Mouse (Mus musculus): ENCODE measurements around the gene Ulk4.
"Not testable (repeated sequence)": the region's sequence is repeated elsewhere in the genome, so short reads cannot be mapped to it uniquely, and the experiment has no call there.

Gene Ulk4

GRCm38 (mm10) chr9:121250854-121251253, 26.1 kb downstream of the Ulk4 start:
- peak in 1 of 2 experiments; percentile 0 for DNase-seq (ENCODE audit: low spot score in 2 of 2)

GRCm38 (mm10) chr9:121249805-121250204, 27.2 kb downstream of the Ulk4 start:
- peak in 1 of 2 experiments; percentile 0 for DNase-seq (ENCODE audit: low spot score in 2 of 2)

GRCm38 (mm10) chr9:121247956-121248775, 28.8 kb downstream of the Ulk4 start:
- peak; percentile 60 to 67 for DNase-seq (ENCODE audit: low spot score in 2 of 2)

DNA sequence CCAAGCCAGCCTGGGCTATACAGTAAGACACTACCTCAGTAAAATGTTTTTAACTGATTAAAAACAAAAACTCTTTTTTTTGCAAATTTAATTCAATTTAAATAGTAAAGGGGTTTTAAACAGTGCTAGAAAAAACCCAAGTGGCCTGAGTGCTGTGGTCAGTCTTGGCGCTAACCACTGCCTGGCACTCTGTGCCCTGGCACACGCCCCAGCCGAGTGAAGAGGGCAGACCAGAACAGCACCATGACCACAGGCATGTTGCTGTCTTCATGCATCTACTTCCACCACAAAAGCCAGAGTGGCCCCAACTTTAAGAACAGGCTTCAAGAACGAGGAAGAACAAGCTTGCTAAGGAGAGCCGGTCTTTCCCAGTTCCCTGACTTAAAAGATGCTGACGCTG, 29.9 kb downstream of the Ulk4 start:
- peak in 1 of 2 experiments; percentile 0 for DNase-seq (ENCODE audit: low spot score in 2 of 2)

DNA sequence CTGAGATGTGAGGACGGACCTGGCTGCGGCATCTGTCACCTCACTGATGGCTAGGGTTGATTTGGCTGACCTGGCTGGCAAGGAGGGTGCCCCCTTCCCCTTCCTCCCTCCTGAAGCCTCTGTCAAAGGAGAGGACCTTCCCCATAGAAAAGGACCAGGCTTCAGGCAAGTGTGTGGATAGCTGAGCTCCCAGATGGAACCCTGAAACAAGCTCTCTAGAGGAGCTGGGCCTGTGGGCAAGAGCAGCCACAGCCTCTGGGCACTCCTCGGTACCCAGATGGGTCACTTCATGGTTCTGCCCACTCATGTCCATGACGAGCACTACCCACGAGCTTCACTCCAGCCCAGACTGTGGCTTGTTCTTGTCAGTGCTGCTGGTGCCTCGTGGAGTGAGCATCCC, 34.7 kb downstream of the Ulk4 start:
- DNase-seq (ENCODE audit: low spot score in 2 of 2), result peak in 1 of 2 experiments; percentile 0

- peak in 1 of 2 experiments; percentile 0 for DNase-seq (ENCODE audit: low spot score in 2 of 2)
Observed at GRCm38 (mm10) chr9:121241806-121242205, 35.2 kb downstream of the Ulk4 start.

DNA sequence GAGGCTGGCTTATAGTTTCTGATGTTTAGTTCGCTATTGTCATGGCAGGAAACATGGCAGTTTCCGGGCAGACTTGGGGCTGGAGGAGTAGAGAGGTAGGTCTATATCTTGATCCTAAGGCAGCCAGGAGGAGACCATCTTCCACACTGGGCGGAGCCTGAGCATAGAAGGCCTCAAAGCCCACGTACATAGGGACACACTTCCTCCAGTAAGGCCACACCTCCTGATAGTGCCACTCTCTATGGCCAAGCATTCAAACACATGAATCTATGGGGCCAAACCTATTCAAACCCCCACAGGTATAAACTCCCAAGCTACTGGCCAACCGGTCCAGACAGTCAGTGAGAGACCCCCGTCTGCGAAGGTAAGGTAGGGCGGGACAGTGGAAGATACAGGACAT, 35.6 kb downstream of the Ulk4 start:
- peak in 1 of 2 experiments; percentile 0 for DNase-seq (ENCODE audit: low spot score in 2 of 2)

DNA sequence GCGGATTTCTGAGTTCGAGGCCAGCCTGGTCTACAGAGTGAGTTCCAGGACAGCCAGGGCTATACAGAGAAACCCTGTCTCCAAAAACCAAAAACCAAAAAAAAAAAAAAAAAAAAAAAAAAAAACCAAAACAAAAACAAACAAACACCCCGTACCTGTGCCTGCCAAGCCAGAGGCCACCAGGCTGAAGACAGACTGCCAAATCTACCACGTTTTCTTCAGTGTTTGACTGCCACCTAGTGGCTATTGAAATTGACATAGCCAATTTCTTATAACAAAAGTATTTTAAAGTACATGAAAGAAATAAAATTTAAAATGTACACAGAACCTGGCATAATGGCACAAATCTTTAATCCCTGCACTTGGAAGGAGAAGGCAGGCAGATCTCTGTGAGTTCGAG, 36.8 kb downstream of the Ulk4 start:
- not testable (repeated sequence) for DNase-seq (ENCODE audit: low spot score in 2 of 2)

DNA sequence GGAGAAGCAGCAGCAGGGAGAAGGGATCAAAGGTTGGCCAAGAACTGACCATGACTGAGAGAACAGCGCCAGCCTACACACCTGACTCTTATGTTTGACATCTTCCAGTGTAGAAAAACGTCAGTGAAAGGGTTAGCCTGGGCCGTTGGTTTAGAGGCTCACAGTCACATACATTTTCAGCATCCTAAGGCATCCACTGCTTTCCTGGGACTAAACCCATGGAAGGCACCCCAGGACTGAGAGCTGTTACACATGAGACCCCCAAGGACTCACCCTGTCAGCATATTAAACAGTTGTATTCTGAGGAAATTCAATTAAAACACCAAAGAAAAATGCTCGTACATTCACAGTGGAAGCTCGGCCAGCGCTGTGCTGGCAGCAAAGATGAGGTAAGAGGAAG, 37.4 kb downstream of the Ulk4 start:
- DNase-seq (ENCODE audit: low spot score in 2 of 2), result no peak

DNA sequence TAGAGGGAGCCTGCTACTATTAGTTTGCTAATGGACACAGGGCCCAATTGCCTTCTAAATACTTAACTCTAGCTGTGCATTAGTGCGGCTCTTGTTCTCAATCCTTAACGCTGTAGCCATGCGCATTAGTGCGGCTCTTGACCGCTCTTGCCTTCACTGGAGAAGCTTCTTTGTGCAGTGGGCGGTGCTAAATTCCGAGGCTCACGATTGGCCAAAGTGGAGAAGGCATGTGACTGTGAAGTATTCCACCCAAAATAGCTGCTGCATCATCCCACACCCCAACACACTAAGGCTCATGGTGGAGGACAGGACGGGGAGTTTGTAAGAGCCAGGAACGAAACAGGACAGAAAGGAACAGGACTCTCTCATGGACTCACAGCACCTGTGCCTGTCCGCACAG, 58.4 kb downstream of the Ulk4 start:
- no peak for DNase-seq (ENCODE audit: low spot score in 2 of 2)

DNA sequence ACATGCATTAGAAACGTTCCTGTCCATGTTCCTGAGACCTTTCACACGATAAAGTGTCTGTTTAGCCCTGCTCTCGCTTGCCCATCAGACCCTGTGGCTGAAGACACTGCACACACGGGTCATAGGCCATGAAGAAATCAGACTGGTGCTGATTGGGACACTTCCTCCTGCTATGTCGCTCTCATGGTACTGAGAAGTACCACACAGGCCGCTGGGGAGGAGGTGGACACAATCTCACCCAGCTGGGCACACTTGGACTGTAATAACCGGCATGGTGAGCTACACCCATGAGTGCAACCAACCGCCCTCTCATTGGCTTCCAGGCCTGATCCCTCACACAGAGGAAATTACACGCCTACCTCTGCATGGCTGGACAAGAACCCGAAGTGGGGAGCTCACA, 58.8 kb downstream of the Ulk4 start:
- DNase-seq (ENCODE audit: low spot score in 2 of 2), result no peak

DNA sequence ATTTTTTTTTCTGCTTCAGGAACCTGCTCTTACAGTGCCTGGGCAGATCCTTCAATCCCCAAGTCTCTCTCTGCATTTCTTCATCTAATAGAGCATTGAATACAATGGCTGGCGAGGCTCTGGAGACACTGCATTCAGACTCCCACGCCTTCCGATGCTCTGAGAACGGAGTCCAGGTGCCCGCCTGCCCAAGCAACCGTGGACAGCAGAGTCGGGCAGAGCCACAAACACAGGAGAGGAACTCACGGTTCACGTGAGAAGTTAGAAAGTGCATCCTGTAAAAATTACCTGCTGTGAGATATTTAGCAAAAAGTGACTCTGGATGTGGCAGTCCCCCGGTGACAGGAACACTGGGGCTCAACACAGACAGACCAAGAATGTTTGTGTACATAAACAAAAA, 59.3 kb downstream of the Ulk4 start:
- no peak for DNase-seq (ENCODE audit: low spot score in 2 of 2)

DNA sequence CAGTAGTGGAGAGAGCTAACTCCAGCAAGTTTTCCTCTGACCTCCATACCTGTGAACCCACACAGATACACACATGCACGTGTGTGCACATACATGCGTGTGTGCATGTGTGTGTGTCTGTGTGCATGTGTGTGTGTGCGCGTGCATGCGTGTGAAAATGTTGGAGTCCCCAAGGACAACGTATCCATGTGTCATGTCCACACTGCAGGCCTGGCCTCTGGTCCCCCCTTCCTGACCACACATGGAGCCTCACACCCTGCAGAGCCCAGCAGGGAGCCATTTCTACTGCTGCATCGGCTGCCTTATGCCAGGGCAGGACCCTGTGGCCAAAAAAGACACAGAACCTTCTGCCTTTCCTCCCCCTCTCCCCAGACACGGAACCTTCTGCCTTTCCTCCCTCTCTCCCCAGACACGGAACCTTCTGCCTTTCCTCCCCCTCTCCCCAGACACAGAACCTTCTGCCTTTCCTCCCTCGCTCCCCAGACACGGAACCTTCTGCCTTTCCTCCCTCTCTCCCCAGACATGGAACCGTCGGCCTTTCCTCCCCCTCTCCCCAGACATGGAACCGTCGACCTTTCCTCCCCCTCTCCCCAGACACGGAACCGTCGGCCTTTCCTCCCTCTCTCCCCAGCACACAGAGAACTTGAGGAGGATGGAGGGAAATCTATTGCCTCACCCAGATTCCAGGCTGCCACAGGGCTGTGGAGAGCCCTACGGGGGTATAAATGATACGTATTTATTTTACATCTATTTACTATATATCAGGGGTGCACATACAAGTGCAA, 60.3 kb downstream of the Ulk4 start:
- no peak for DNase-seq (ENCODE audit: low spot score in 2 of 2)

- DNase-seq (ENCODE audit: low spot score in 2 of 2), result peak; percentile 38 to 43
Observed at GRCm38 (mm10) chr9:121215349-121216000, 61.5 kb downstream of the Ulk4 start.

- DNase-seq (ENCODE audit: low spot score in 2 of 2), result no peak
Observed at GRCm38 (mm10) chr9:121212322-121212721, 64.7 kb downstream of the Ulk4 start.

DNA sequence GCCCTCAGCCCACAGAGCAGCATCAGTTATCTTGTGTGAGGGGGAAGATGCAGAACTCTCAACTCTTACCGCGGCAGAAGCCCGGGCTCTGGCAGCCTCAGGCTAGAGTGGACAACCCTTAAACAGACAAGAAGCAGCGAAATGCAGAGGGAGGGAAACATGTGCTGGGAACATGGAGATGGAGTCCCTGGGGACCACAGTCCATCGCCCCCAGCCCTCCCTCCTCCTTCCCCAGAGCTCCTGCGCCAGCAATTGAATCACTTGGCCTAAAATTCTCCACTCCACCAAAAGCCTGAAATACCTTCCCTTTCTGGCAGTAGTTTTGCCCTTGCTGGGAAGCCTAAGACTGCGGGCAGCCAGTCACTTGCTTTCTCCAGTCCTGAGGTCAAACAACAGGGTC, 72.0 kb downstream of the Ulk4 start:
- DNase-seq (ENCODE audit: low spot score in 2 of 2), result no peak

DNA sequence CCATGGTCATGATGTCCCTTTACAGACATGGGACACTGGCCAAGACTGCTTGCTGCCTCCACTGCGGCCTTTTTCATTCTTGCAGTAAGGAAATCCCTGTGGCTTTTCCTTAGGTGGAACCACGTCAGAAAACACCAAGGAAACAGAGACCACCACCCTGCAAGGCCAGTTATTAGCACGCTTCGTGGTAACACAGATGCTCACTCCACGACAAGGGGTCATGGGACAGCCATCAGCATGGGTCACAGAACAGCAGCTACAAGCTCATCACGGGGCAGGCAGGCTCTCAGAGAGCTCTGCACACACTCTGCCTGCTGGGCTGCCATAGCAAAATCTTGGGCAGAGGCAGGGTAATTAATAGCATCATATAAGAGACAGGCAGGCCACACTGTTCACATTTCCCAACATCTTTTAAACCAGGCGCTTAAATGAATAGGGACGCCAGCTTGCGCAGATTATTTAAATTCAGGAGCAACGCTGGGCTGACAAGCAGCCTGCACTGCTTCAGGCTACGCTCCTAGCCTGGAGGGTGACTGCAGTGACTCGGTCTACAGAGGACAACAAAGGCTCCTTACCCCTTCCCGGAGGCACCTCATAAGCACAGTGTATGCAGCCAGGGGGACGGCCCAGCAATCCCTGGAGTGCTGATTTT, 72.7 kb downstream of the Ulk4 start:
- no peak for DNase-seq (ENCODE audit: low spot score in 2 of 2)

DNA sequence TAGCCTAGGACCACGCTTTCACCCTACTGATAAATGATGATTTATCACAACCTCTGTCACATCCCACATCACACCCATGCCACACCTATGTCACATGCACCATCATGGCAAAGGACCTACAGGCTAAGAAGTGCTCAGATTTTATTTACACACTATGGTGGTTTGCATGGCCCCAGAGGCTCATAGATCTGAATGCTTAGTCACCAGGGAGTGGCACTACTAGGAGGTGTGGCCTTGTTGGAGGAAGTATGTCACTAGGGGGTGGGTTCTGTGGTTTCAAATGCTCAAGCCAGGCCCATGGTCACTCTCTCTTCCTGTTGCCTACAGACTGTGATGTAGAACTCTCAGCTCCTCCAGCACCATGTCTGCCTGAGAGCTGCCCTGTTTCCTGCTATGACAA, 73.3 kb downstream of the Ulk4 start:
- DNase-seq (ENCODE audit: low spot score in 2 of 2), result no peak

GRCm38 (mm10) chr9:121199146-121199685, 77.8 kb downstream of the Ulk4 start:
- DNase-seq (ENCODE audit: low spot score in 2 of 2), result not testable (repeated sequence)

DNA sequence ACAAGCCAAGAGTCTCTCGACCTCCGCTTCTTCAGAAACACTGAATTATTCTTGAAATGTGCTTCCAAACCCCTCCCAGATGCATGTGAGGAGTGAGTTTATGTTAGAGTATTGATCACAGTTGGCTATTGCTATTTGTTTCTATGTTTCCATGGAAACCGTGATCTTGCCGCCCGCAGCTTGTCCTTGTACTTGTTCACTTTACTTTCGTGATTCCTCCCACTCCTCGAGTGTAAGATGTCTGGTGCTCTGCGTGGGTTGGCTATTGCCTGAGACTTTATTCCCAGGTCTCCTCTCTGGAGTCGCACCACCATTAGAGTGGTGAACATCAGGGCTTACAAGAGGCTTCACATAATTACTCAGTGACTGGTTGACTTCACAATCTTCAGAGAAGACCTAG, 80.5 kb downstream of the Ulk4 start:
- DNase-seq (ENCODE audit: low spot score in 2 of 2), result no peak

GRCm38 (mm10) chr9:121195106-121195505, 81.9 kb downstream of the Ulk4 start:
- no peak for DNase-seq (ENCODE audit: low spot score in 2 of 2)
